Mouse (Mus musculus): ENCODE measurements around the gene C1d. TPM values are rescaled to one million over a fixed set of nuclear protein-coding genes. Genes with fewer than 3 reads are reported as not detected.

C1d gene
- total RNA-seq, 4 experiments from 2014 or later = 43.7 to 50.3 (median 46.1) TPM

Other genes with a start within 250 kb of the C1d start
- 100 to 1,000 TPM; 106 to 112 (median 111) TPM for gene Cnrip1, start 206.0 kb upstream of the C1d start, total RNA-seq (2022)
- gene Plek, start 205.2 kb upstream of the C1d start, total RNA-seq (2022) = 10 to 100 TPM in 2 of 4 experiments, 1 to 10 TPM in 2; 6.0 to 39.3 (median 21.0) TPM
- 100 to 1,000 TPM; 685 to 865 (median 776) TPM for gene Ppp3r1, start 98.3 kb upstream of the C1d start, total RNA-seq (2022)
- gene Wdr92, start 75.5 kb upstream of the C1d start, total RNA-seq (2022) = 10 to 100 TPM in 3 of 4 experiments, 1 to 10 TPM in 1; 9.1 to 11.3 (median 11.0) TPM
- 10 to 100 TPM; 24.8 to 29.4 (median 28.3) TPM for gene Pno1, start 46.0 kb upstream of the C1d start, total RNA-seq (2022)